Mouse (Mus musculus) hindbrain, embryonic 12.5 days (tissue): ENCODE results near the gene Mettl6. TPM values are rescaled to one million over a fixed set of nuclear protein-coding genes. Genes with fewer than 3 reads are reported as not detected.

Source experiments
- polyA plus RNA-seq: library from polyadenylated mRNA; unstranded; fragments of >200 nt; fragmentation: Nextera tagmentation; extraction: Ambion mirVana; gene quantifications from 2 replicates; pipeline ENCODE4 v1.2.1, GENCODE M21; 2016

Mettl6 gene
- polyA plus RNA-seq, 1 experiment from 2014 or later = 62.6 TPM

Other genes with a start within 250 kb of the Mettl6 start
- gene Phf7, start 243.7 kb downstream of the Mettl6 start, polyA plus RNA-seq = 12.4 TPM in 2 replicates
- 110 and 112 TPM in 2 replicates for gene Bap1, start 243.6 kb downstream of the Mettl6 start, polyA plus RNA-seq
- 6.4 and 6.5 TPM in 2 replicates for gene Dnah1, start 171.1 kb downstream of the Mettl6 start, polyA plus RNA-seq
- 53.1 and 61.7 TPM in 2 replicates for gene Capn7, start 158.4 kb downstream of the Mettl6 start, polyA plus RNA-seq
- gene Sh3bp5, start 59.0 kb downstream of the Mettl6 start, polyA plus RNA-seq = 54.9 and 68.0 TPM in 2 replicates
- gene Eaf1, start 641 bp downstream of the Mettl6 start, polyA plus RNA-seq = 19.3 and 19.8 TPM in 2 replicates
- gene Colq, start 96.3 kb upstream of the Mettl6 start, polyA plus RNA-seq = 0.18 and 0.65 TPM in 2 replicates
- 0.93 TPM in 1 of 2 replicates, not detected in the other for gene Gm49387, start 145.8 kb upstream of the Mettl6 start, polyA plus RNA-seq
- 20.2 and 20.8 TPM in 2 replicates for gene Btd, start 146.0 kb upstream of the Mettl6 start, polyA plus RNA-seq
- gene Hacl1, start 146.2 kb upstream of the Mettl6 start, polyA plus RNA-seq = 6.9 and 11.5 TPM in 2 replicates